Mouse (Mus musculus) monocyte, adult 2 months (primary cell): ENCODE data around the gene Smarcc2.
A peak's percentile ranks its signal among the peaks of the same experiment; 100 is the strongest.
"Not testable (repeated sequence)": the region's sequence is repeated elsewhere in the genome, so short reads cannot be mapped to it uniquely, and the experiment has no call there.

Experiments used
- DNase-seq, 2 experiments: peaks; one replicate each; pipeline ENCODE4 v3.0.0; 2022; ENCODE audit warnings: low spot score in 2 of 2, low read depth in 1 of 2

The Smarcc2 gene

DNA sequence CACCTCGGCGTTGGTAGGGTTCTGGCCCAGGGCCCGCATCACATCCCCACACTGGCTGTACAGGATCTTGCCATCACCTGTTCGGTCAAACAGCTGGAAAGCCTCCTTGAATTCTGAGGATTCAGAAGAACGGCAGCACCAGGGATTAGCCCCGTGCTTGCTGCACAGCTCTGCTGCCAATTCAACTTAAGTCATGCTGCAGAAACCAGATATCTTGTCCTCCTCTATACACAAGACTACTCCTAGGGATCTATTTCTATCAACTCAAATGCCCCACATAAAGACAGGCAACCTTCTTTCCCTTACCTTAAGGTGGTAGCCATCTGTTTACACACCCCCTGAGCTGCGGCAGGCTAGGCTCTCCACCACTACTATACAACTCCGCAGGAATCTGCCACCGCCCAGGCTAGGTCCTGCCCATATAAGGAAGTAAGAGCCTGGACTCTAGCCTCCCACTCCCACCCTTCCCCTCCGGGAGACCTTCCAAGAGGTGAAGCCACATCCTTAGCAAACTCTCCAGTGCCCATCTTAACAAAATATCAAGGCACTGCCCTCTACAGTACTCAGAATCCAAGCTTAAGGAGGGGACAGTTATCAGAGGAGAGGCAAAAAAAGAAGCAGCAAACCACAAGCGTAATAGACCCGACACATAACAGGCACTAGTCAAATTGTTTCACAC is 33.7 kb downstream of the Smarcc2 start:
- no peak for DNase-seq

DNA sequence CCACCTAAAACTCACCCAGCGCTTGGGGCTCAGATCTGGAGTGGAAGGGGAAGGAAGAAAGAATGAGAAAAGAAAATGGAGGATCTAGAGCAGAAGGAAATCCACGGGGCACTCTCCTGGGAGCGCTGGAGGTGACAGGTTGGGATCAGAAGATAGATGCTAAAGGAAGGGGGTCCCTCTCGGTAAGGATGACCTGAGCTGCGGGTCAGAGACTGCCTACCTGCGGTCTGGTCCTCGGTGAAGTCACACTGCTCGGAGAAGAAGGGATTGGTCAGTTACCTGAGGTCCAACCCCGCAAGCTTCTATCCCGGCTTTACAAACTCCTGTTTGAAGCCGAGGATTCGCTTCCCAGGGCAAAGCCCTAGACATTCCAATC is 34.3 kb downstream of the Smarcc2 start:
- DNase-seq = no peak

DNA sequence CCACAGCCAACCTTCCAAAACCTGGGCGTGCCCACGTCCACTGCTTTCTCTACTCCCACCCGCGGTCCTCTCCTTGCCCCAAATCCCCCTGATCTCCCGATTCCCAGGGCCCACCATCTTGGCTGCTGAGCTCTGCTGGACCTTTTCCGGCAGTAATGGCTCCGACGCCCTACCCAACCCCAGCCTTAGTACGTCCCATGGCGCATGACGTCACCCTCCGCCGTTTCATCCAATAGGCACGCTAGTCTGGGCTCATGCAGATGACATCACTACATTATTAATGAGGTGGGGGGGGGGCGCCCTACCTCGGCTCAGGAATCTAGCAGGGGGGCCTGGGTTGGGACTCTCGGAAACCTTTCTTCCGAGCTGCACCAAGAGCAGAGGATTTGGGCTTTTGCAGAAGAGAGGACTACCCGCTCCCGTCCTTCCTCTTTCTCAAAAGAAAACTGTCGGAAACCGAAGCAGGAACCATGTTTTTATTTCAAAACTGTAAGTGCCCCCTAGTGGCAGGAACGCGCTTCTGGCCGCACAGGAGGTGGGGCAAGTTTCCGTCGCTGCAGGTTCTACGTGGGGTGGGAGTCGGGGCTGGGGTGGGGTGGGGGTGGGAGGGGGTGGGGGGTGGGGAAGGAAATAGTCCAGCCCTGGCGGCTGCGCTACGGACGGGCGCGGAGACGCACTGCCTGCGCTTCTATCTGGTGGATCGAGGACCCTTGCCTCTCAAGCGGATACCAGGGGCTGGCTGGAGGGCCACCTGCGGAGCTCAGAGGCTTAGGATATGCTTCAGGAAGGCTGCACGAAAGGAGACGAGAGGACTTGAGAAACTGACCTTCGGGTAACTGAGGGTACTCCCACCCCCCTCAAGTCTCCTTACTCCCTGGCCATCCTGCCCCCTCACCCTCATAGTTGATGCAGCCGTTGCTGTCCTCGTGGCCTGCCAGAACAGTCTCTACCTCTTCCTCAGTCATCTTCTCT is 34.9 kb downstream of the Smarcc2 start, which contains the start of gene Myl6:
Myl6 (minus strand) TSS at position 451 of the 972 bp plus-strand sequence.
- peak; percentile 91 to 93 for DNase-seq

DNA sequence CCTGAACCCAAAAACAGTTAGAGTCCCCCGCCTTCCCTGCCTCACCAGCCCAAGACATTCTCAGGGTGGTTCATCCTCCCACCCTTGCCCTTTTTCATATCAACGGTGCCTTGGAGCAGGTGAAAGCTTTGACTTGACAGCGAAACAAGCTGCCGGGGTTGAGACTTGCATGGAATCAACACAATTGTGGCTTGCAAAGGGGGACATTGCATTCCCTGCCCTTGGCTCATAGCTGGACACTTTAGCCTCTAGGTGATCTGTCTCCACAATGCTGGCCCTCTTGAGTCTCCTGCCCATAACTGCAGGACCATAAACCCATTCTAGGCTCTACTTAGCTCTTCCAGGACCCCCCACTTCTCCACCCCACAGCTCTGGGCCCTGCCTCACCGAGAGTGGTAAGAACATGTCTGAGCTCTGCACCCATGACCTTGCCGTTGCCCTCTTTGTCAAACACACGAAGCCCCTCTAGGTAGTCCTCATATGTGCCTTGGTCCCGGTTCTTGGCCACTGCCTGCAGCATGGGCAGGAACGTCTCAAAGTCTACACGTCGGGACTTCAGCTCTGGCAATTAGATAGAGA is 35.7 kb downstream of the Smarcc2 start:
- DNase-seq = no peak

DNA sequence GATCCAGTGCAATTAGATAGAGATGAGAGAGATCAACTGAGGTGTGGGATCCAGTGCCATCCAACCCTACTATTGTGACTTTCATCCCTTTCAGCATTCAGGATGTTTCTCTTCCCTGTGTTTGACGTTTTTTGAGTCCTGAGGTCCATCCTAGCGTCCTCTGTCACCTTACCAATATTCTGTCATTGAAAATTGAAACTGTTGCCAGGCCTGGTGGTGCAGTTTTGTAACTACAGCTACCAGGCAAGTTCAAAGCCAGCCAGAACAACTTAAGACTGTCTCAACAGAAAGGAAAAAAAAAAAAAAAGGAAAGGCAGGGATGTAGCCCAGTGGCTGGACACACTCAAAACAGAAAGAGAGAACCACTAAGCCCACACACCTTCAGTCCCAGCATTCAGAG is 36.2 kb downstream of the Smarcc2 start:
- no peak for DNase-seq

DNA sequence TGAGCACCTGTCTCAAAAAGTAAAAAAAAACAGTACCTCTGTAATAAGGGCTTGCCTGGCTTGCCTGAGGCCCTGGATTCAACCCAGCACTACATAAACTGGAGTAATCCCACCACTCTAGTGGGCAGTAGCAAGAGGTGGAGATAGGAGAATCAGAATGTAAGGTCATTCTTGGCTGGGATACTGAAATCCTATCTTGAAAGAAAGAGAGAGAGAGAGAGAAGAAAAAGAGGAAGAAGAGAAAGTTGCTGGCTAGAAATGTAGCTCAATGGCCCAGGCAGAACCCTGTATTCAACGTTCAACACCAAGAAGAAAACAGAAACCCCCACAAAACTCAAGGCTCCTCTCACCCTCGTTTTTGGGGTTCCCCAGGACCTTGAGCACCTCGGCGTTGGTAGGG is 36.9 kb downstream of the Smarcc2 start:
- DNase-seq = no peak

DNA sequence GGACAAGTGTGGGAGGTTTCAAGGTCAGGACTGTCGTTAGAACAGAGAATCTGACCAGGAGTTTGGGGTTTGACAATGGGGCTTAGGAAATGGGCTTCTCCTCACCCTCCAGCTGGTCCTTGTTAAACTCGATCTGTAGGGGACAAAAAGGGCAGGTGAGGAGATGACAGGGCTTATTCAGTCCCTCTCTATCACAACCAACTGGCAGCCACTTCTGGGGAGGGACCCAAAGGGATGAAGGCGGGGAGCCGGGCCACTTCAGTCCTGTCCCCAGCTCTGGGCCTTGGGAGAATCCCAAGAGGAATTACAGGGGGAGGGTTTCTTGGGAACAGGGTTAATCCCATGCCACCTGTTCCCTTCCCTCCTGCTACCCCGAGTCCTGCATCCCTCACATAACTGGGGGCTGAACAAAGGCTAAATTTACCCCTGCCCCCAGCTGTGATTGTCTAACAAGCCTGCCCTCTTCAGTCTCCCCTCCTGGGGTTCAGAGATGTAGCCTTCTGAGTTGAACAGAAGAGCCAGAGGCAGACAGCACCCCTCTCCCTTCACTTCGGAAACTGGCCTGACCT is 37.5 kb downstream of the Smarcc2 start:
- no peak for DNase-seq

DNA sequence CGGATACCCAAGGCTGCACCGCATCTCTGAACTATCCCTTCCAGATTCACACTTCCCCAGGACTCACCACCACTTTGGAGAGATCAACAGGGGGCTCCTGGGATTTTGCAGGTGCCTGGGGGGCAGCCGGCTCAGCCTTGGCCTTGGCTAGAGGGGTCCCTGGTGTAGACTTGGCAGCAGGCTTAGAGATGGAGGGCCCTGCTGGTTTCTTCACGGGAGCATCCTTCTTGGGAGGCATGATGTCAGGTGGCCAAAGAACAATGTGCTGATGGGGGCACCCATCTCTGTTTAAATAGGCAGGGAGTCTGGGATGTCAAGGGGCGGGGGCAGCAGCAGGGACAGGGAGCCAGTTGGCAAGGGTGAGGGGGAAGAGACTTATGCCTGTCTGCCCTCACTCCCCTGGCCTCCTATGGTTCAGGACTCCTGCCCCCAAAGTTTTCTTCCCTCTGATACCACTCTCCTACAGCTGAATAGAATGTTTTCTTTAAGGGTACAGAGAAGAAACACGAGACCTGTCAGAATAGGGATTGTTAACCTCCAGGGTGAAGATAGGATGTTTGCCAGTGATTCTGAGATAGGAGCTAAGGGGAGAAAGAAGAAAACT is 38.2 kb downstream of the Smarcc2 start:
- DNase-seq = no peak

DNA sequence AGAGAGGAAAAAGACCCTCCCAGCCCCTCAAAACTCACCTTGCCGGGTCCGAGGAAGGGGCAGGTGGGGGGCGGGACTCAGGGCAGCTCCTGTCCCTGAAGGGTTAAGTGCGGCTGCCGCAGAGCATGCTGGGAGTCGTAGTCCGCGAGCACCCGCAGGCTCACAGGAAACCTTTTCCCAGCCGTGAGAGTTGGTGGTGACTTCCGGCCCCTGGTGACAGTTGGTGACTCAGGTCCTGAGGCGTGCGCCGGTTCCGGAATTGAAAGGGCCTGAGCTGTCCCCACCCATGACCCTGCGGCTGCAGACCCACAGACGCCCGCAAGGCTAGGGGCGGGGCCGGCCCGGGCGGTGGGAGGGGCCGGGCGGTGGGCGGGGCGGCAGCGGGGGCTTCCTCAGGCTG is 39.5 kb downstream of the Smarcc2 start, which contains the start of gene Myl6b:
Myl6b (minus strand) TSS at position 96 of the 400 bp plus-strand sequence.
- DNase-seq = peak; percentile 91 to 95

DNA sequence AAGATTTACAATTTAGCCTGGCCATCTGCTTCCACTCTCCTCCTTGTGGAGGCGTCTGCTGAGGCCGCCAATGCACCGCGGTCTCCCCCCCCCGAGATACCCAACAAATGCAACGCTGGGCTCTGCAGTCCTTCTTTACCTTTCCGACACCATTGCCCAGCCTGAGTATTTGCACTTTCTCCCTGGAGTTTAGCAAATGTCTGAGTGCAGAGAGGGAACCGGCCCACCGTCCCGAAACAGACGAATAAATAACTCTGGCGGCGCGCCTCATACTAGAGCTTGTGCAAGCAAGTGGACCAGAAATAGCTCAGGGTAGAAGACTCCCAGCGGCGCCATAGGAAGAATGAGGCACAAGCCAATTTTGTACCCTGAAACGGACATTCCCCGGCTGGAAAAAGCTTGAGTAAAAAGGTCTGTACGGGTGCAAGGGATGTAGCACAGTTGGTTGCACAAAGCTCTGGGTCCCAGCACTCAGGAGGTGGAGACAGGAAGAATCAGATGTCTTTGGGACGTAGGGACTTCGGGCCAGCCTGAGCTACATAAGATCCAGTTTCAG is 40.1 kb downstream of the Smarcc2 start:
- DNase-seq = peak in 1 of 2 experiments; percentile 34

DNA sequence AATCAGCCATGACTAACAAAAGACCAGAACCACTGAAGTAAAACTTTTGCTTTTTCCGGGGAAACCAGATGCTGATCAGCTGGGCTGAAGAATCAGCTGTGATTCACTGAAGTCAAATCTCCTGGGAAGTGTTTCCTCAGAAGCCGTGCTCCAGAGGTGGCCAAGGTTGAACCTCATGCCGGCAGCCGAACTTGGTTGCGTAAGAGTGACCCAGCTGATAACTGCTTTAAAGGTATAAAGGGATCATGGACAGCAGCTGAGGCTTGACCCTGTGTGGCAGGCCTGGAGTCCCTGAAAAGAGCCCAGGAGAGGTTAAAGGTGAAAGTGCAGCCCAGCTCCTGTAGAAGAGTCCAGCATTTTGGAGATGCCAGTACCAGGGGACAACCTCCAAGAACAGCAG is 43.3 kb downstream of the Smarcc2 start:
- DNase-seq = no peak

DNA sequence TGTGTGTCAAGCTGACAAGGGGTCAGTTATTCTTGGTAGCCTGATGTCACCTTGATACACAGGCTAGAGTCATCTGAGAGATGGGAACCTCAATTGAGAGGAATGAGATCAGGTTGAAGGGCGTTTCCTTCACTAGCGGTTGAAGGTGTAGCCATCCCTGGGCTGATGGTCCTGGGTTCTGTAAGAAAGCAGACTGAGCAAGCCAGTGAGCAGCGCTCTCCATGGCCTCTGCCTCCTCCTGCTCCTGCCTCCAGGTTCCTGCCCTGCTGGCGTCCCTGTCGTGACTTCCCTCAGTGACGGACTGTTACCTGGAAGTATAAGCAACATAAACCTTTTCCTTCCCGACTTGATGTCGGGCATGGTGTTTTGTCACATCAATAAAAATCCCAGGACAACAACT is 44.5 kb downstream of the Smarcc2 start:
- no peak for DNase-seq

DNA sequence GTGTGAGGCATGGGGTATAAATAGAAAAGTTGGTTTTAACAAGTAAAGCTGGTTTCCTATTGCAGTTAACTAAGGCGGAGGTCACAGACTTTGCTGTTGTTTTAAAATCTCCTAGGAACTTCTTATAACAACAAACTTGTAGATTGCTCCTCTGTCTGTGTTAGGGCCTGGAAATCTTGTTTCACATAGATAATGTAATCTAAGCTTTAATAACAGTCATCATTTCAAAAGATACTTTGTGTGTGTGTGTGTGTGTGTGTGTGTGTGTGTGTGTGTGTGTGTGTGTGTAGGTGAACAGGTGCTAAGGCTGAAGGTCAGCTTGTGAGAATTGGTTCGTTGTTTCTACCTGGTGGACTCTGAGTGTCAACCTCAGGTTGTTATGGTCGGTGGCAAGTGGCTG is 45.0 kb downstream of the Smarcc2 start:
- DNase-seq = no peak

DNA sequence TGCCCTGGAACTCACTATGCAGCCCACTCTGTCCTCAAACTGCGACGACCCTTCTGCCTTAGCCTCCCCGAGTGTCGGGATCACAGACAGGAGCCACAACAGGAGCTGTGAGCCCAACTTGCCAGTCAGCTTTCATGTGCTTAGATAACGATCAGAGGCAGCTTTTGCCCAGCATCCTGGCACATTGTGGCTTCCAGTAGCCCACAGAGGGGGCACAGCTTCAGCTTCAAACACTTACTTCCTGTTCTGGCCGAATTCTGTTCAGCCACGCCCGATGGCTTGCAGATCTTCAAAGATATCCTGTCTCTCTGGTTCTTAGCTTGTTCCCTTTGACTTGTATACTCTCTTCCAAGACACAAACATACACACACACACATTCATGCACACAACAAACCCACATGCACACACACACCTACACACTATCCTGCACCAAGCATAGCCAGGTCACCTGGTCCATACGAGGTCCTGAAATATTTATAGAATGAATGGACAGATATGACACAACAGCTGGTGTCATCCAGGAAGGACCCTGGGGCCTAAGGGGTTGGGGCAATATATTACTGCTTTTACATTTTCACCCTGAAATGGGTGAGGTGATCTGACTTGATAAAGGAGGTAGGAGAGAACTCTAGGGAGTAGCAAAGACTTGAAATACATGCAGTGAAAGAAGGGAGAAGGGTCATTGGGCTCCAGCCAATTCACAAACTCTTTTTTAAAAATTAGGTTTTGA is 45.8 kb downstream of the Smarcc2 start:
- no peak for DNase-seq

DNA sequence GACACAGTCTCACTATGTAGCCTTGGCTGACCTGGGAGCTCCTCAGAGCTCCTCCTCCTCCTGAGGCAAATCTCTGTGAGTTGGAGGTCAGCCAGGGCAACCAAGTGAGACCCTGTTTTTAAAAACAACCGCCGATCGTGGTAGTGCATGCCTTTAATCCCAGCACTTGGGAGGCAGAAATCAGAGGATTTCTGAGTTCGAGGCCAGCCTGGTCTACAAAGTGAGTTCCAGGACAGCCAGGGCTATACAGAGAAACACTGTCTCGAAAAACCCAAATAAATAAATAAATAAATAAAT is 46.3 kb downstream of the Smarcc2 start:
- not testable (repeated sequence) for DNase-seq

DNA sequence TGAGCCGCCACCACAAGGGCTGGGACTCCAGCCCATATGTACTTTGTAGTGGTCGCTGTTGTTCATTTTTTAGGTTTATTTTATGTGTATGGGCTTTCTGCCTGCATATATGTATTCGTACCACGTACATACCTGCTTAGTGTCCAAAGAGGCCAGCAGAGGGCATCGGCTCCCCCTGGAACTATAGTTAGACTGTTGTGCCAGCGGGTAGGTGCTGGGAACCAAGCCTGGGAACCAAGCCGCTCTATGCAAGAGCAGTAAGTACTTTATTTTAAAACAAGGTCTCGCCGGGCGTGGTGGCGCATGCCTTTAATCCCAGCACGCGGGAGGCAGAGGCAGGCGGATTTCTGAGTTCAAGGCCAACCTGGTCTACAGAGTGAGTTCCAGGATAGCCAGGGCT is 46.9 kb downstream of the Smarcc2 start:
- no peak for DNase-seq

DNA sequence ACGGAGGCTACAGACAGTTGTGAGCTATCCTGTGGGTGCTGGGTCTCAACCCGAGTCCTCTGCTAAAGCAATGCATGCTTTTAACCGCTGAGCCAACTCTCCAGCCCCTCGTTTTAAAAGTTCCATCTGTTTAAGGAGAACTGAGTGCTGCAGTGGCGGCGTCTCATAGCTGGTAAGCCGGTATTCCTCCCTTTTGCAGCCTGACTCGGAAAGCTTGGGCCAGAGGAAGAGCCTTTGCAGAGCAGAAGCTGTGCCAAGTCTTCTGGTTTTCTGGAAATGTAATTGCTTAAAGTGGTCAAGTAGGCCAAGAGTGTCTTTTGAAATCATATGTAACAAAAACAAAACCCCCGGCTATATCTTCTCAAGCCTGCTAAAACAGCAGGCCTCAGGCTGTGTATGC is 49.2 kb downstream of the Smarcc2 start:
- no peak for DNase-seq

DNA sequence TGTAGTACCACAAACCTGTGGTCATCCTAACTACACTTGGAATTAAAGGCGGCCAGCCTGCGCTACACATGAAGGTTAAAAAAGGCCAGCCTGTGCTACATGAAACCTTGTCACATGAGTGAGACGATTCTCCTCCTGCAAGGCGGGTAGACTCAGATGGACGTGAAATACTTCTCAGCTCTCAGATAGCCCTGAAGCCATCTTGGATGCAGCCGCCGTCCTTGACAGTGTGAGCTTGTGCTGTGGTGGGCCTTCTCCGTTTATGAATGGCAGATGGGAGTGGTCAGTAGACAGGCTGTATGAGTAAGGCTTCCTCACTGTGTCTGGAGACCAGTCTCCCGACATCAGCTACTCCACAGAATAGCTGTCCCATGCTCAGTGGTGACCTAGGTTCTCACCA is 50.2 kb downstream of the Smarcc2 start:
- no peak for DNase-seq

DNA sequence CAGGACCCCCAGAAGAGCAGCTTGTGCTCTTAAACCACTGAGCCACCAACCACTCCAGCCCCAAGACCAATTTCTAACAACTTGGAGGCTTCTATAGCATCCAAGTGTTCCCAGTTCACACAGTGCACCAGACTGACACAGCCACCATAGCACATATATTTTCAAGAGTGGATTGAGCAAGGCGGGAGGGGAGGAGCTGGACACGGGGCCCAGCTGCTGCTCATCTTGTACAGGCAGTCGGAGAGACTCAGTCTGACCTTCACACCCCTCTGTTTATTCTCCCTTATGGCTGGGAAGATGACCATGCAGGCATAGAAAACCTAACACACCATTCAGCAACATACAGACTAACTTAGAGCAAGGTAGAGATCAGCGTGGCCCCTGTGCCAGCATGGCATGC is 50.8 kb downstream of the Smarcc2 start:
- DNase-seq = no peak

DNA sequence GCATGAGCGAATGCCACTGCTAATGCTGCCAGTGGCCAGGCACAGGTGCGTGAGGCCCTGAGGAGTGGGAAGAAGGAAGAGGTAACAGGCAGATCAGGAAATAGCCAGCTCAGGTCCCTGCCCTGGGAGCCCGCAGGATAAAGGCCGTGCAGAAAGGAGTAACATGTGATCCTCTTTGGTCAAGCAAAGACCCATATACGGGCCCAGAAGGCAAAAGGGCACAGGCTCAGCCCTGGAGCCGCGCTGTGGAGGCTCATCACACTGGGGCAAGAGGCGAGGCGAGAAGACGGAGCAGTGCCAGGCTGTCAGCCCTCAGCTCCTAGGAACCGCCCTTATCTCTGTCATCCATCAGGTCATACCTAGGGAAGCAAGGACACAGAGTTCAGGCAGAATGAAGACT is 51.3 kb downstream of the Smarcc2 start:
- no peak for DNase-seq
